Mouse (Mus musculus): ENCODE results near the gene Lect2.

Gene Lect2

GRCm38 (mm10) chr13:56548401-56548800 is at the start of gene Lect2:
Gene Lect2 (minus strand): TSS chr13:56548502.
- in situ Hi-C loops (cut with MseI, MboI) = no loop called here

- in situ Hi-C loops (cut with MseI, MboI) = no loop called here
Observed at GRCm38 (mm10) chr13:56597296-56597695, 49.0 kb upstream of the Lect2 start.

GRCm38 (mm10) chr13:56595246-56595645 is 46.9 kb upstream of the Lect2 start:
- in situ Hi-C loops (cut with MseI, MboI) = no loop called here

GRCm38 (mm10) chr13:56593961-56594391 is 45.7 kb upstream of the Lect2 start:
- in situ Hi-C loops (cut with MseI, MboI) = no loop called here

- in situ Hi-C loops (cut with MseI, MboI) = no loop called here
Observed at GRCm38 (mm10) chr13:56593196-56593595, 44.9 kb upstream of the Lect2 start.

GRCm38 (mm10) chr13:56591939-56592338 is 43.6 kb upstream of the Lect2 start:
- in situ Hi-C loops (cut with MseI, MboI) = no loop called here

- in situ Hi-C loops (cut with MseI, MboI) = no loop called here
Observed at GRCm38 (mm10) chr13:56591191-56591590, 42.9 kb upstream of the Lect2 start.

- in situ Hi-C loops (cut with MseI, MboI) = no loop called here
Observed at GRCm38 (mm10) chr13:56590202-56590601, 41.9 kb upstream of the Lect2 start.

GRCm38 (mm10) chr13:56588454-56589117 is 40.3 kb upstream of the Lect2 start:
- in situ Hi-C loops (cut with MseI, MboI) = no loop called here

GRCm38 (mm10) chr13:56586046-56586445 is 37.7 kb upstream of the Lect2 start:
- in situ Hi-C loops (cut with MseI, MboI) = no loop called here

GRCm38 (mm10) chr13:56582720-56583119 is 34.4 kb upstream of the Lect2 start:
- in situ Hi-C loops (cut with MseI, MboI) = no loop called here

- in situ Hi-C loops (cut with MseI, MboI) = no loop called here
Observed at GRCm38 (mm10) chr13:56581961-56582434, 33.7 kb upstream of the Lect2 start.

GRCm38 (mm10) chr13:56581512-56581911 is 33.2 kb upstream of the Lect2 start:
- in situ Hi-C loops (cut with MseI, MboI) = no loop called here

- in situ Hi-C loops (cut with MseI, MboI) = no loop called here
Observed at GRCm38 (mm10) chr13:56580450-56580849, 32.1 kb upstream of the Lect2 start.

GRCm38 (mm10) chr13:56578097-56578496 is 29.8 kb upstream of the Lect2 start:
- in situ Hi-C loops (cut with MseI, MboI) = loop anchor here in 1 of 2 experiments (10.0 kb wide), 1 partner anchor 77 kb away; no protein-coding TSS in a partner anchor

- in situ Hi-C loops (cut with MseI, MboI) = loop anchor here in 1 of 2 experiments (10.0 kb wide), 1 partner anchor 79 kb away; no protein-coding TSS in a partner anchor
Observed at GRCm38 (mm10) chr13:56575701-56576321, 27.5 kb upstream of the Lect2 start.

- in situ Hi-C loops (cut with MseI, MboI) = loop anchor here in 1 of 2 experiments (10.0 kb wide), 1 partner anchor 80 kb away; no protein-coding TSS in a partner anchor
Observed at GRCm38 (mm10) chr13:56575074-56575473, 26.8 kb upstream of the Lect2 start.

- in situ Hi-C loops (cut with MseI, MboI) = loop anchor here (5.0 to 10.0 kb wide), 2 partner anchors 81 to 83 kb away; no protein-coding TSS in a partner anchor
Observed at GRCm38 (mm10) chr13:56571645-56572044, 23.3 kb upstream of the Lect2 start.

GRCm38 (mm10) chr13:56566336-56566735 is 18.0 kb upstream of the Lect2 start:
- in situ Hi-C loops (cut with MseI, MboI) = no loop called here

- in situ Hi-C loops (cut with MseI, MboI) = no loop called here
Observed at GRCm38 (mm10) chr13:56563075-56563474, 14.8 kb upstream of the Lect2 start.

- in situ Hi-C loops (cut with MseI, MboI) = no loop called here
Observed at GRCm38 (mm10) chr13:56561129-56561528, 12.8 kb upstream of the Lect2 start.

GRCm38 (mm10) chr13:56559841-56560370 is 11.6 kb upstream of the Lect2 start:
- in situ Hi-C loops (cut with MseI, MboI) = no loop called here

- in situ Hi-C loops (cut with MseI, MboI) = no loop called here
Observed at GRCm38 (mm10) chr13:56558811-56559210, 10.5 kb upstream of the Lect2 start.
